Mouse (Mus musculus) brown adipose tissue, adult 24 weeks (tissue): Measurements from ENCODE around the gene Cabp4. TPM values are rescaled to one million over a fixed set of nuclear protein-coding genes. Genes with fewer than 3 reads are reported as not detected.

Experiments used
- H3K27ac ChIP-seq: fragments of 200-500 bp; replicated peaks from 2 replicates; pipeline ENCODE4 v1.5.1; 2012; ENCODE audit warnings: low read depth, mild to moderate bottlenecking, low read length
- H3K4me1 ChIP-seq: fragments of 200-500 bp; 2 replicates; pipeline ENCODE4 v1.6.1; 2012; ENCODE audit warnings: low read length, mixed read lengths; ENCODE audit not compliant: control insufficient read depth, insufficient read depth, insufficient read length
- H3K4me3 ChIP-seq: fragments of 200-500 bp; 2 replicates; pipeline ENCODE4 v1.5.1; 2012; ENCODE audit warnings: low read depth, mild to moderate bottlenecking, low read length, moderate library complexity; ENCODE audit not compliant: insufficient read depth
- polyA plus RNA-seq: library from polyadenylated mRNA; stranded (reverse); fragments of >200 nt; gene quantifications from 2 replicates; pipeline ENCODE4 v1.2.4, GENCODE M21; 2012; ENCODE audit not compliant: missing spikeins, insufficient read depth, insufficient read length

Gene Cabp4
- polyA plus RNA-seq, result not detected in 2 replicates

DNA sequence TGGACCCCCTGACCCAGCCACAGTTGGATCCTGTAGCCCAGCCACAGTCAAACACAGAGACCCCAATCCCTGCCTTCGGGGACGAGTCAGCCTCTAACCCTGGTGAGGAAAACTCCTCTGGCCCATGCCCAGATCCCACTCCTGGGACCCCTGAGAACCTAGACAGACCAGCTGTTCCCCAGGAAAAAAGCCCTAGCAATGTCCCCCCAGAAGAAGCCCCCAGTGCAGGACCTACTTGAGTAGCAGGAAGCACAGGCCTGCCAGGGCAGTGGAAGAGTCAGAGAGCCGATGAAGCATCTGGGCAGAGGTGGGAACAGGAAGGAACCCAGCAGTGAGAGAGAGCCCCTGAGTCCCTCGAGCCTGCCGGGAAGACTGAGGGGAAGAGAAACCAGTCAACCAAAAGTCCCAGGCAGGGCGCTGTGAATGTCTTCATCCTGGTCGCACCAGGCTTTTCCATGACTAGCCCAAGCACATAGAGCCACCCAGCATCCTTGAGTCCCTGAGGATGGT lies at the start of gene Cabp4:
Cabp4 (minus strand) TSS at position 275 of the 510 bp plus-strand sequence.
- Histone ChIP-seq H3K27ac (peak within 1 kb of the TSS; percentile 69), H3K4me1 (peaks cover 44% of the 10 kb centered on the region), H3K4me3 (no peak within 1 kb of the TSS)

DNA sequence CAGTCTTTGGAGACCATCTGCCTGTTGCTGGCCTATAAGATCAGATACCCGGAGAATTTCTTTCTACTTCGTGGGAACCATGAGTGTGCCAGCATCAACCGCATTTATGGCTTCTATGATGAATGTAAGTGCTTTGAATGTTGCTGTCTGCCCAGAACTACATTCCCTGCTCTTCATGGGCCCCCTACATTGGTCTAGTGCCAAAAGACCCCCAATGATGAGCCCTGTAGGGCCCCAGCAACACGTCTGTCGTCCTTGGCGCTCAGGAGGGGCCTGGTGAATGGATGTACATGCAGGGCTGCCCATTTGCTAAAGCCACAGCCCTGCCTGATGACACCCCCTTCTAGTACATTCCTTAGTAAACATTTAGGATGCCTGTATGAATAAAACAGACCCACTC lies 49.3 kb upstream of the Cabp4 start:
- Histone ChIP-seq H3K27ac (no peak overlapping the region), H3K4me1 (peaks cover 17% of the 10 kb centered on the region), H3K4me3 (peak overlapping the region; percentile 94)

DNA sequence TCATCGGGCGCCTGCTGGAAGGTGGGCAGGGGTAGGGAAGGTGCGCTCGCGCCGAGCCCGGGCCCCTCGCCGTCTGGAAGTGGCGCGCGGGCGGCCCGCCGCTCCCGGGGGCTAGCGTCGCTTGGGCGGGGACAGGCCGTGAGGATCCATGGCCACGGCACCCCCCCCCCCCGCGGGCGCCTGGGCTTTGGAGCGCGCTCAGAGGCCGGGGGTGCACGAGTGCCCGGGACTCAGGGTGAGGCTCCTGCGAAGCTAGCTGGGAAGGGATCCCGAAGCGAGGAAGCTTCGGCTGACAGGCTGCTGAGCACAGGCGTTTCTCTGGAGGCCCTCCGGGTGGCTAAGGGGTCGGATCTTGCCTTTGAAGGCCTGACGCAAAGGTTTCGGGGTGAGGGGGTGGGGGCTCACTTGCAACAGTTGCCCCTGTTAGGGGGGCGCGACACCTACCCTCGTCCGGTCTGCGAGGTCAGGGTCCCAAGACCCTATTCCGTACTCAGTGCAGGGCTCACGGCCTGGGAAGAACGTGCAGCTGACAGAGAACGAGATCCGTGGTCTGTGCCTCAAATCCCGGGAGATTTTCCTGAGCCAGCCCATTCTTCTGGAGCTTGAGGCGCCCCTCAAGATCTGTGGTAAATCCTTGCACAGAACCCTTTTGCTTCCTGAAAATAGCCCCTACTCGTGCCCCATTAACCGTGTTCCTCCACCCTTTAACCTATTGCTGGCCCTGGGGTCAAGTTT lies 48.6 kb upstream of the Cabp4 start:
- peak overlapping the region; percentile 94 for H3K4me3 ChIP-seq
- H3K27ac ChIP-seq, result peak overlapping the region; percentile 84
- peaks cover 17% of the 10 kb centered on the region for H3K4me1 ChIP-seq

DNA sequence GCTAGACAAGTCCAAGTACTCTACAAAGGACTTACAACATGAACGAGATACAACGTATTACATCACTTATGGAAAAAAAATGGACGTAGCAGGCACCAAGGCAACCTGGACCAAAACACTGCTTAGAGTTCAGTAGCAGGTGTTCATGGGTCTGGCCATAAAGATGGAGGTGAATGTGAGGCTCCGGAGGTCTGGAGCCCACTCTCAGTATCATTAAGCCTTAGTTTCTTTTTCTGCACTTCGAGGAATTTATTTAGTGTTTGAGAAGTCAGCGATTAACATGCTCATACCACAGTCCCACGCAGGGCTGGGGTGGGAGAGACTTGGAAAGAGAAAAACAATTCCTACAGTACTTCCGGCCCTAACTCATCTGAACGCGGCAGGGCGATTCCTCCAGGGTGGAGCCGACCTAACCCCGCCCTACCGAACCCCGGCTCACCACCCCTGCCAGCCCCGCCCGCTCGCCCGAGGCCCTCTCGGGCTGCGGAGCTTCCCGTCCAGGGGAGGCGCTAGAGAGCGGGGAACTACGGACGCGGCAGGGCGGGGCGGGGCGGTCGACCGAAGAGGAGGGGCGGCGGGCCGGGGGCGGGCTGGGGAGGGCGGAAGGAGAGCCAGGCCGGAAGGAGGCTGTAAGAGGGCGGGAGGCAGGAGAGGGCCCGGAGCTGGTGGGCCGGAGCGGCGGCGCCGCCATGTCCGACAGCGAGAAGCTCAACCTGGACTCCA lies 47.9 kb upstream of the Cabp4 start, which contains the start of gene Ppp1ca:
Ppp1ca (plus strand) TSS at position 538 of the 723 bp plus-strand sequence.
- Histone ChIP-seq H3K4me1 (peaks cover 16% of the 10 kb centered on the region), H3K27ac (peak within 1 kb of the TSS; percentile 84), H3K4me3 (peak within 1 kb of the TSS; percentile 94)

DNA sequence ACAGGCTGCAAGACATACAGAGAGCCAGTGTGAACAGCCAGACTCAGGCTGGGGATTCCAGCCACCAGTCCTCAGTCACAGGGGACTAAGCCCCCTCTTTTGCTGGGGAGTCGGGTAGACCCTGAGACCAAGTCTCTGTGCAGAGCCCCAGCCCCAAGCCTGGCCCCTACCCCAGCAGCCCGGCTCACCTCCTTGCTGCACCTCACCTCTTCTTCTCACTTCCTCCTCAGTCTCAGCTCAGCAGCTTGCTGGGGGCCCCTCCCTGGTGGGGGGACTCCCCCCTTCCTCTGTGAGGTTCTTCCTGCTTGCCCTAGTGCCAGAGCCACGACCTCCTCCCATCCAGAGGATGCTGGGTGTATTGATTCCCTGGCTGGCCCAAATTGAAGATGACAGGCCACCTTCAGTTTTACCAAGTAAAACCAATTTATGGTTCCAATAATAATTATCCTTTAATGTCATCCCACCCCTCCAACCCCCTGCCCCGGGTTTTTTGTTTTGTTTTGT lies 47.0 kb upstream of the Cabp4 start, which contains the start of gene Tbc1d10c:
Tbc1d10c (minus strand) TSS at position 454 of the 504 bp plus-strand sequence.
- Histone ChIP-seq H3K4me1 (peaks cover 11% of the 10 kb centered on the region), H3K4me3 (peak within 1 kb of the TSS; percentile 94), H3K27ac (peak within 1 kb of the TSS; percentile 84)

DNA sequence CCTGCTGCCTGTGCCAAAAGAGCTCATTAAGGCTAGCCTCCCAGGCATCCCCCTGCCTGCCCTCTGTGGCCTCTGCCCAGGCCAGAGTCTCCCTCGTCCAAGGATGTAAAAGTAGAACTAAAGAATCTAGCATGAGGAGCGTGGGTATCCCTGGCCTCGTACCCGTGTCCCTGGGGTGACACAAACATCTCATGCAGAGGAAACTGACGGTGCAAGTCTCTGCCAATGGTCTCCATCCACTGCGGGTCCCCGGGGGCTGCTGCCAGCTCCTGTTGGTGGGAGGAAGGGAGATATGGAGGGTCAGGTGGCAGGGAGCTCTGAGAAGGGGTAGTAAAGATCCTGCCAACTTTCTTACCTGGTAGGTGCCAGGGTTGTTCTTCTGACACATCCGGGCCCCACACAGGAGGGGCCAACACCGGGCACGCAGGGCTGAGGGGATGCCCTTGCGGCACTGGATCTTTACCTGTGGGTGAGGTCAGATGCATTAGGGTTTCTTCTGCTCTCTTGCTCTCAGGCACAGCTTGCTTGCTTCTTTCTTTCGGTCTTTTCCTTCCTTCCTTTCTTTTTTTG lies 45.3 kb upstream of the Cabp4 start:
- Histone ChIP-seq H3K4me1 (peaks cover 9% of the 10 kb centered on the region), H3K27ac (no peak overlapping the region), H3K4me3 (no peak overlapping the region)

DNA sequence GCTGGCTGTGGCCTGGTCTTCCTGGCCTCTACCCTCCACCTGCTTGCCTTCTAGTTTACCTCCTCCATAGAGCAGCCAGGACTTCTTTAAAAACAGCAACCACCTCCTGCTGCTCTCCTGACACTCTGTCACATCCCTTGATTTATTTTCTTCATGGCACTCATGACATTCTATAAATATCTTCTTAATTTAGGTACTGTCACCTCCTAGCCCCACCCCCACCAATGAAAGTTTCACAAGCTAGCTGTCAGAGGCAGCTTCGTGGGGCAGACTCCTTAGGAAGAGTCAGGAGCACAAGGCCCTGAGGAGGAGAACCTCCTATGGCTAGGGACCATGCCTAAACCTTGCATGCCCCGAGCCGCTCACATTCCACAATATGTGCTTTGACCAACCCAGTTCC lies 43.5 kb upstream of the Cabp4 start:
- Histone ChIP-seq H3K4me3 (no peak overlapping the region), H3K27ac (no peak overlapping the region)

DNA sequence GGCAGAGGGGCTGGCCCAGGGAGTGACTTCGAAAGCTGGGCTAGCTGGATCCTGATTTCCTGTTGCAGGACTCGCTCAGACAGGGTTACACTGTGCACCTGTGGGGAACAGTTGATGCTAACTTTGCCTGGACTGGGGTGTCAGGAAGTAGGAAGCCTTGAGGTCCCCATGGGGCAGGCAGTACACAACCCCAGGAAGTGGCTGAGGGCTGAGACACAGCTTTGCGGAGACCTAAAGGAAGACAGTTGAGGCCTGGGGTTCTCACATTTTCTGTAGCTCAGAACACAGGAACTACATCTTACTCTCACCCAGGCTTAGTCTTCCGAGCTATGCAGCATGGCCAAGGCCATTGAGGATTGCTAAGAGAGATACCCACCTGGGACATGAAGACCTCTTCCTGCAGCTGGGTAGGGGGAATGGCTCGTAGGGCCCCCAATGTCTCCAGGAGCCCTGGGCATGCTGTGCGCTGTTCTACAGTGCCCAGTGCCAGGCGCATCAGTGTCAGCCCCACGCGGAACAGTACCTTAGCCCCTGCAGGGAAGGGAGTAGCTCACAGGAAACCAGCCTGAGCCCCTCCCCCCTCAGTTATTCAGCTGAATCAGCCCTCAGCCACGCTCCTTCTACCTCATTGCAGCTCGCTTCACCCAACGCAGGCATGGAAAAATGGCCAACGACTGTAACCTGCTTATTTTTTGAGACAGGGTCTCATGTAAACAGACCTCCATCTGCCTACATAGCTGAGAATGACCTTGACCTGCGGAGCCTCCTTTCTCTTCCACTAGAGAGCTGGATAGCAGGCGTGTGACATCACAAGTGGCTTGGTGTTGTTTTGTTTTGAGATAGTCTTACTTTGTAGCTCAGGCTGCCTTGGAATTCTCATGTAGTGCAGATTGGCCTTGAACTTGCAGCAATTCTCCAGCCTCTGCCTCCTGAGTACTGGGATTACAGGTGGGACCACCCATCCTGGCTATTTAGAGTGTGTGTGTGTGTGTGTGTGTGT lies 41.4 kb upstream of the Cabp4 start:
- Histone ChIP-seq H3K4me3 (no peak overlapping the region), H3K27ac (no peak overlapping the region), H3K4me1 (no peaks in the 10 kb centered on the region)

More for the DNA sequence above, 43.5 kb upstream of the Cabp4 start:
- no peaks in the 10 kb centered on the region for H3K4me1 ChIP-seq

DNA sequence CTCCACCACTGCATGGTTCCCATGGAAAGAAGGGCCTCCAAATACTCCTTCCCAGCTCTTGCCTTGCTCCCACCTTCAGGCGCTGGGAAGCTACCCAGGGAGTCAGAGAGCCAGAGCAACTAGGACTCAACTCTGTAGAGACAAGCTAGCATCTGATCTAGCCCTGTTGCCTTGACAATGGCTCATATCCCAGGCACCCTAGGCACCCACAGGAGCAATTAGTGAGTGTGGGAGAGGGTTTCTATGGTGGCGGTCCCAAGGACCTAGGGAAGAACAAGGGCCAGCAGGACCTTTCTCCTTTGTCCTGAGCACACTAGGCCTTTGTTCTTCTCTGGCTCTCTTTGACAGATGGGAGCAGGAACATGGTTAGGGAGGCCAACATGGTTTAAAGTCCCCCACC lies 39.9 kb upstream of the Cabp4 start:
- H3K27ac ChIP-seq, result no peak overlapping the region
- H3K4me3 ChIP-seq, result no peak overlapping the region
- no peaks in the 10 kb centered on the region for H3K4me1 ChIP-seq

DNA sequence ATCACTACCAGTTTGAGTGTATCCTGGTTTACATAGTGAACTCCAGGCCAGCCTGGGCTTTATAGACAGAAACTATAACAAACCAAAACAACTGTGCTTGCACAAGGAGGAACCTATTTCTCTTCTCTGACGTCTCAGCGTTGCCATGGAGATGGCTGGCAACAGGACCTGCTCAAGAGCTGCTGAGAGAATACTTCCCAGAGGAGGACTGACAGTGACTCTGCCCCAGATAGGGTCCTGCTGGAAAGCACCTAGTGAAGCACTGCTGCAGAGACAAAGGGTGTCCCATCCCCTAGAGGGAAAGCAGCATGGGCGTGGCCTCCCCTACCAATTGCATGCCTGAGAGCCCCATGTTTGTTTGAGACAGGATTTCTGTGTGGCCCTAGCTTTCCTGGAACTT lies 38.1 kb upstream of the Cabp4 start:
- no peak overlapping the region for H3K4me3 ChIP-seq

DNA sequence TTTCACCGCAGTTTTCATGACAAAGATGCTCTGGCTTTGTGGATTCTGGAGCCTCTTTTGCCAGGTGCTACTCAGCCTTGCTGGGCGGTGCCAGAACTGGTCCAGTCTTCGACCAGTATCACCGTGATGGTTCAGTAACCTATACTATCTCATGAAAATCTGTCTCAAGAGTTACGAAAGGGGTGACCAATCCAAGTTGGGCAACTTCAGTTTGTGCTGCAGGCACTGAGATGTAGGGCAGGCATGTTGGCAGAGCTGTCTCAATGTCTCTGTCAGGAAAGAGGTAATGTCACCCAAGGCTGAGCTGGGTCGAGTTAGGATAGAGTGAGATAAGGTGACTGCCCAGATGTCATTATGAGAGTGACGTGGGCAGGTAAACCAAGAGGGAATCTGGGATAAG lies 36.6 kb upstream of the Cabp4 start:
- Histone ChIP-seq H3K4me1 (no peaks in the 10 kb centered on the region), H3K4me3 (no peak overlapping the region), H3K27ac (no peak overlapping the region)

More for the DNA sequence above, 38.1 kb upstream of the Cabp4 start:
- Histone ChIP-seq H3K4me1 (no peaks in the 10 kb centered on the region), H3K27ac (no peak overlapping the region)

DNA sequence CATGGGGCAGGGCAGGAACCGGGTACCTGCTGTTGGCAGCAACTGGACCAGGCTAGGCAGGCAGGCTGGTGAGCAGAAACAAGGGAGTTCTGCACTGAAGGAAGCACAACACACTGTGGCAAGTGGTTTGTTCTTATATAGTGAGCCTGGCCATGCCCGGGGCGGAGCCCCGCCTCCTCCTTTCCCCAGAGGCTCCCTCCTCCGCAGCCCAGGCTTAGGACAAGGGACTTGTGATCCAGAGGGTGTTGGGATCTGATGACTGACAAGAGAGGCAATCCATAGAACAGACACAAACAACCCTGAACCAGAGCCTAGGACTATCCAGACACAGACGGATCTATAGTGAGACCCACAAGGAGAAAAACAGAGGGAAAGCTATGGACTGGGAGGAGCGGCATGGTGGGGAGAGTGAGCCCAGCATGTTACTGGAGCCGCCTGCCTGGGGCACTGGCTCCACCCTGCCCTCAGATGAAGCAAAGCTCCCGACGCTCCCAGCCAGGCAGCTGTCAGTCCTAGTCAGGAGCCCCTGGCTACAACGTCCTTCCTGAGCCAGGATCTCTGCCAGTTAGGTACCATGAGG lies 31.6 kb upstream of the Cabp4 start, which contains the start of gene Carns1:
Carns1 (minus strand) TSS at position 112 of the 580 bp plus-strand sequence.
- Histone ChIP-seq H3K27ac (no peak within 1 kb of the TSS), H3K4me1 (peaks cover 7% of the 10 kb centered on the region; the same call in 1 of the 2 replicates), H3K4me3 (peak within 1 kb of the TSS; percentile 15; the same call in 1 of the 2 replicates)

DNA sequence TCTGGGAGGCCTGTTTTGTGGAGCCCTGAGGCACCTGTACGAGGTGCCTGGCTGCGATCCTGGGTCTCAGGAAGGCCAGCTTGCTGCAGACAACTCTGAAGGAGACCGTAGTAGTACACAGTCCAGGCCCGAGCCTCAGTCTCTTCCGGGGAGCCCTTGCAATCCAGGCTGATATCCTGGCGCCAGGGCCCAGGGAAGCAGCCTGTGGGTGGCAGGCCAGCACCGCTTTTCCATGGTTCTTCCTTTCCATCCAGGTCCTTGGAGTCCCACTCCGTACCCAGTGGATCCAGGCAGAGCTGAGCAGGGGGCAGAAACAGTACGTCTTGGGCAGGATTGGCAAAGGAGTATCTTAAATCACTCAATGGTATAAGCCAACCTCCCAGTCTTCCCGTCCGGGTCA lies 29.1 kb upstream of the Cabp4 start:
- no peak overlapping the region for H3K4me3 ChIP-seq
- H3K4me1 ChIP-seq, result peaks cover 11% of the 10 kb centered on the region
- no peak overlapping the region for H3K27ac ChIP-seq
